Mouse (Mus musculus) frontal cortex, adult 2 months (tissue): Measurements from ENCODE around the gene Mdm2. TPM values are rescaled to one million over a fixed set of nuclear protein-coding genes. Genes with fewer than 3 reads are reported as not detected.
"Not testable (repeated sequence)": the region's sequence is repeated elsewhere in the genome, so short reads cannot be mapped to it uniquely, and the experiment has no call there.

ENCODE experiments used
- DNase-seq, 2 experiments: peaks; one replicate each; pipeline ENCODE4 v3.0.0; 2022; ENCODE audit warnings: low spot score in 1 of 2; ENCODE audit errors: extremely low spot score in 1 of 2
- polyA plus RNA-seq: library from polyadenylated mRNA; depleted of rRNA; stranded (reverse); fragments of >200 nt; gene quantifications from 2 replicates; pipeline ENCODE4 v1.2.3, GENCODE M21; 2012

Gene Mdm2
- polyA plus RNA-seq, 1 experiment: 74.5 TPM

GRCm38 (mm10) chr10:117734104-117734852 lies 23.7 kb upstream of the Mdm2 start:
- not testable (repeated sequence) for DNase-seq

- not testable (repeated sequence) for DNase-seq
Measured at GRCm38 (mm10) chr10:117733626-117734025, 23.1 kb upstream of the Mdm2 start.

- no peak for DNase-seq
Measured at GRCm38 (mm10) chr10:117732962-117733592, 22.5 kb upstream of the Mdm2 start.

GRCm38 (mm10) chr10:117732184-117732583 lies 21.6 kb upstream of the Mdm2 start:
- DNase-seq: no peak

- DNase-seq: peak in 1 of 2 experiments; percentile 68
Measured at GRCm38 (mm10) chr10:117731244-117732101, 20.9 kb upstream of the Mdm2 start.

GRCm38 (mm10) chr10:117730637-117731203 lies 20.2 kb upstream of the Mdm2 start:
- DNase-seq: no peak

- no peak for DNase-seq
Measured at GRCm38 (mm10) chr10:117730140-117730539, 19.6 kb upstream of the Mdm2 start.

GRCm38 (mm10) chr10:117729139-117729814 lies 18.7 kb upstream of the Mdm2 start:
- no peak for DNase-seq

- no peak for DNase-seq
Measured at GRCm38 (mm10) chr10:117728574-117728973, 18.0 kb upstream of the Mdm2 start.

- no peak for DNase-seq
Measured at GRCm38 (mm10) chr10:117727518-117728110, 17.1 kb upstream of the Mdm2 start.

- DNase-seq: no peak
Measured at GRCm38 (mm10) chr10:117726888-117727385, 16.4 kb upstream of the Mdm2 start.

- no peak for DNase-seq
Measured at GRCm38 (mm10) chr10:117726350-117726749, 15.8 kb upstream of the Mdm2 start.

GRCm38 (mm10) chr10:117725671-117726070 lies 15.1 kb upstream of the Mdm2 start:
- no peak for DNase-seq

- no peak for DNase-seq
Measured at GRCm38 (mm10) chr10:117724804-117725361, 14.3 kb upstream of the Mdm2 start.

GRCm38 (mm10) chr10:117724136-117724718 lies 13.7 kb upstream of the Mdm2 start:
- DNase-seq: no peak

- DNase-seq: peak in 1 of 2 experiments; percentile 41
Measured at GRCm38 (mm10) chr10:117718161-117719119, 7.9 kb upstream of the Mdm2 start.

- no peak for DNase-seq
Measured at GRCm38 (mm10) chr10:117717583-117717982, 7.0 kb upstream of the Mdm2 start.

GRCm38 (mm10) chr10:117716686-117717085 lies 6.1 kb upstream of the Mdm2 start:
- DNase-seq: no peak
